Mouse (Mus musculus) lung, embryonic 15.5 days (tissue): ENCODE data around the gene Tmem183a. TPM values are rescaled to one million over a fixed set of nuclear protein-coding genes. Genes with fewer than 3 reads are reported as not detected.

ENCODE experiments used
- ATAC-seq: fragments of 200-750 bp; cut with Nextera tagmentation; 2 replicates; pipeline ENCODE4 v1.8.0; 2017; ENCODE audit warnings: moderate number of reproducible peaks, borderline replicate concordance; ENCODE audit not compliant: low FRiP score, low TSS enrichment; ENCODE audit errors: extremely low read depth
- H3K27ac ChIP-seq: fragments of 300-500 bp; sonication (generic); 2 replicates; pipeline ENCODE4 v1.5.1; 2015; ENCODE audit warnings: moderate library complexity, mild to moderate bottlenecking, inconsistent platforms
- H3K27me3 ChIP-seq: fragments of 300-500 bp; sonication (generic); 2 replicates; pipeline ENCODE4 v1.6.1; 2015; ENCODE audit warnings: inconsistent platforms
- H3K36me3 ChIP-seq: fragments of 300-500 bp; sonication (generic); 2 replicates; pipeline ENCODE4 v1.6.1; 2015; ENCODE audit warnings: inconsistent platforms
- H3K4me1 ChIP-seq: fragments of 300-500 bp; sonication (generic); 2 replicates; pipeline ENCODE4 v1.6.1; 2015; ENCODE audit warnings: inconsistent platforms
- H3K4me2 ChIP-seq: fragments of 300-500 bp; sonication (generic); 2 replicates; pipeline ENCODE4 v1.6.1; 2015; ENCODE audit warnings: inconsistent platforms, mild to moderate bottlenecking, moderate library complexity
- H3K4me3 ChIP-seq: fragments of 300-500 bp; sonication (generic); 2 replicates; pipeline ENCODE4 v1.5.1; 2015; ENCODE audit warnings: mild to moderate bottlenecking, inconsistent platforms
- H3K9ac ChIP-seq: fragments of 300-500 bp; sonication (generic); 2 replicates; pipeline ENCODE4 v1.6.1; 2015; ENCODE audit warnings: inconsistent platforms
- H3K9me3 ChIP-seq: fragments of 300-500 bp; sonication (generic); 2 replicates; pipeline ENCODE4 v1.6.1; 2016; ENCODE audit warnings: inconsistent platforms
- WGBS: fragments of 180-500 bp; shearing (Covaris S2); methylation state at CpG from one replicate; pipeline ENCODE4 v1.1.7; 2015; 5-methylcytosine and 5-hydroxymethylcytosine counted together
- polyA plus RNA-seq: library from polyadenylated mRNA; unstranded; fragments of >200 nt; fragmentation: Nextera tagmentation; extraction: Ambion mirVana; gene quantifications from 2 replicates; pipeline ENCODE4 v1.2.1, GENCODE M21; 2015

The Tmem183a gene
- polyA plus RNA-seq, 1 experiment from 2014 or later = 93.4 TPM

GRCm38 (mm10) chr1:134374124-134374523 lies 12.3 kb upstream of the Tmem183a start:
- H3K4me2 ChIP-seq = no peak overlapping the region
- H3K36me3 ChIP-seq = no peaks in the 10 kb centered on the region
- H3K4me1 ChIP-seq = no peaks in the 10 kb centered on the region
- H3K27me3 ChIP-seq = no peaks in the 10 kb centered on the region
- no peak overlapping the region for H3K27ac ChIP-seq
- WGBS = 51% methylated on average over 2 of the region's 2 CpGs
- no peaks in the 10 kb centered on the region for H3K9me3 ChIP-seq
- no peak overlapping the region for H3K9ac ChIP-seq
- no peak for ATAC-seq
- H3K4me3 ChIP-seq = no peak overlapping the region

GRCm38 (mm10) chr1:134368777-134369337 lies 7.1 kb upstream of the Tmem183a start:
- H3K36me3 ChIP-seq = no peaks in the 10 kb centered on the region
- no peaks in the 10 kb centered on the region for H3K27me3 ChIP-seq
- H3K27ac ChIP-seq = no peak overlapping the region
- no peak overlapping the region for H3K4me3 ChIP-seq
- H3K4me1 ChIP-seq = no peaks in the 10 kb centered on the region
- no peak for ATAC-seq
- no peak overlapping the region for H3K4me2 ChIP-seq
- WGBS = 47% methylated on average over 9 of the region's 9 CpGs
- no peak overlapping the region for H3K9ac ChIP-seq
- H3K9me3 ChIP-seq = no peaks in the 10 kb centered on the region

GRCm38 (mm10) chr1:134365491-134365890 lies 3.7 kb upstream of the Tmem183a start:
- H3K4me1 ChIP-seq = peaks cover 11% of the 10 kb centered on the region
- no peak overlapping the region for H3K9ac ChIP-seq
- H3K27me3 ChIP-seq = no peaks in the 10 kb centered on the region
- H3K36me3 ChIP-seq = no peaks in the 10 kb centered on the region
- H3K9me3 ChIP-seq = no peaks in the 10 kb centered on the region
- no peak overlapping the region for H3K4me3 ChIP-seq
- no peak overlapping the region for H3K27ac ChIP-seq
- H3K4me2 ChIP-seq = no peak overlapping the region
- 62% methylated on average over 5 of the region's 5 CpGs for WGBS
- no peak for ATAC-seq

- peaks cover 18% of the 10 kb centered on the region for H3K4me1 ChIP-seq
- H3K27me3 ChIP-seq = no peaks in the 10 kb centered on the region
- no peak overlapping the region for H3K4me2 ChIP-seq
- no peak overlapping the region for H3K9ac ChIP-seq
- no peak overlapping the region for H3K27ac ChIP-seq
- no peak for ATAC-seq
- 71% methylated on average over 4 of the region's 4 CpGs for WGBS
- H3K36me3 ChIP-seq = peaks cover 10% of the 10 kb centered on the region
- H3K9me3 ChIP-seq = no peaks in the 10 kb centered on the region
- no peak overlapping the region for H3K4me3 ChIP-seq
Observed at GRCm38 (mm10) chr1:134363194-134363593, 1.4 kb upstream of the Tmem183a start.

- peak overlapping the region; percentile 75 for H3K27ac ChIP-seq
- H3K27me3 ChIP-seq = no peaks in the 10 kb centered on the region
- H3K4me2 ChIP-seq = peak overlapping the region; percentile 74
- peak; percentile 91; the same call in 1 of the 2 replicates for ATAC-seq
- peaks cover 18% of the 10 kb centered on the region for H3K4me1 ChIP-seq
- H3K9ac ChIP-seq = peak overlapping the region; percentile 90
- no peaks in the 10 kb centered on the region for H3K9me3 ChIP-seq
- peaks cover 21% of the 10 kb centered on the region for H3K36me3 ChIP-seq
- WGBS = 2% methylated on average over 43 of the region's 44 CpGs
- H3K4me3 ChIP-seq = peak overlapping the region; percentile 90
Observed at GRCm38 (mm10) chr1:134361195-134361856, 453 bp downstream of the Tmem183a start.

- Histone ChIP-seq H3K4me2 (peak overlapping the region; percentile 74), H3K9me3 (no peaks in the 10 kb centered on the region), H3K36me3 (peaks cover 28% of the 10 kb centered on the region), H3K27ac (no peak overlapping the region), H3K4me3 (peak overlapping the region; percentile 90), H3K27me3 (no peaks in the 10 kb centered on the region), H3K9ac (peak overlapping the region; percentile 90), H3K4me1 (peaks cover 18% of the 10 kb centered on the region)
- ATAC-seq = no peak
- WGBS = 66% methylated on average over 7 of the region's 7 CpGs
Observed at GRCm38 (mm10) chr1:134360656-134361055, 1.1 kb downstream of the Tmem183a start.

- WGBS = 58% methylated on average over 4 of the region's 4 CpGs
- Histone ChIP-seq H3K36me3 (peaks cover 60% of the 10 kb centered on the region), H3K4me1 (peaks cover 16% of the 10 kb centered on the region), H3K4me3 (no peak overlapping the region), H3K9me3 (no peaks in the 10 kb centered on the region), H3K27ac (no peak overlapping the region), H3K4me2 (no peak overlapping the region), H3K9ac (no peak overlapping the region), H3K27me3 (no peaks in the 10 kb centered on the region)
- no peak for ATAC-seq
Observed at GRCm38 (mm10) chr1:134357461-134357860, 4.3 kb downstream of the Tmem183a start.

- Histone ChIP-seq H3K36me3 (peaks cover 84% of the 10 kb centered on the region), H3K4me3 (no peak overlapping the region), H3K4me2 (no peak overlapping the region), H3K4me1 (no peaks in the 10 kb centered on the region), H3K9me3 (no peaks in the 10 kb centered on the region), H3K27me3 (no peaks in the 10 kb centered on the region), H3K9ac (no peak overlapping the region), H3K27ac (no peak overlapping the region)
- 93% methylated on average over 2 of the region's 2 CpGs for WGBS
- ATAC-seq = no peak
Observed at GRCm38 (mm10) chr1:134353326-134353725, 8.5 kb downstream of the Tmem183a start.

- no peak for ATAC-seq
- no peak overlapping the region for H3K27ac ChIP-seq
- 89% methylated on average over 9 of the region's 9 CpGs for WGBS
- no peaks in the 10 kb centered on the region for H3K27me3 ChIP-seq
- no peak overlapping the region for H3K4me3 ChIP-seq
- H3K36me3 ChIP-seq = peaks cover 61% of the 10 kb centered on the region
- peaks cover 5% of the 10 kb centered on the region for H3K4me1 ChIP-seq
- H3K4me2 ChIP-seq = no peak overlapping the region
- no peak overlapping the region for H3K9ac ChIP-seq
- no peaks in the 10 kb centered on the region for H3K9me3 ChIP-seq
Observed at GRCm38 (mm10) chr1:134347791-134348190, 14.0 kb downstream of the Tmem183a start.

- Histone ChIP-seq H3K9me3 (no peaks in the 10 kb centered on the region), H3K9ac (no peak overlapping the region), H3K27me3 (no peaks in the 10 kb centered on the region), H3K36me3 (peaks cover 35% of the 10 kb centered on the region), H3K4me2 (peak overlapping the region; percentile 90), H3K4me1 (peaks cover 5% of the 10 kb centered on the region), H3K27ac (no peak overlapping the region), H3K4me3 (peak overlapping the region; percentile 43)
- WGBS = 61% methylated on average over 4 of the region's 4 CpGs
- no peak for ATAC-seq
Observed at GRCm38 (mm10) chr1:134345075-134345474, 16.7 kb downstream of the Tmem183a start.

- peak overlapping the region; percentile 90 for H3K4me2 ChIP-seq
- H3K9me3 ChIP-seq = no peaks in the 10 kb centered on the region
- H3K9ac ChIP-seq = peak overlapping the region; percentile 28
- no peaks in the 10 kb centered on the region for H3K27me3 ChIP-seq
- peak overlapping the region; percentile 43 for H3K4me3 ChIP-seq
- ATAC-seq = peak; percentile 96
- peaks cover 5% of the 10 kb centered on the region for H3K4me1 ChIP-seq
- peaks cover 27% of the 10 kb centered on the region for H3K36me3 ChIP-seq
- WGBS = 2% methylated on average over 54 of the region's 54 CpGs
- H3K27ac ChIP-seq = no peak overlapping the region
Observed at GRCm38 (mm10) chr1:134344005-134344950, 17.5 kb downstream of the Tmem183a start.

- peak overlapping the region; percentile 90 for H3K4me2 ChIP-seq
- H3K27ac ChIP-seq = no peak overlapping the region
- peaks cover 5% of the 10 kb centered on the region for H3K4me1 ChIP-seq
- H3K4me3 ChIP-seq = peak overlapping the region; percentile 43; the same call in 1 of the 2 replicates
- ATAC-seq = no peak
- 9% methylated on average over 2 of the region's 2 CpGs for WGBS
- H3K9me3 ChIP-seq = no peaks in the 10 kb centered on the region
- no peaks in the 10 kb centered on the region for H3K27me3 ChIP-seq
- no peak overlapping the region for H3K9ac ChIP-seq
- H3K36me3 ChIP-seq = peaks cover 25% of the 10 kb centered on the region
Observed at GRCm38 (mm10) chr1:134343567-134343966, 18.2 kb downstream of the Tmem183a start.
